ENCODE assay signal across 10 mouse cellular contexts in the genomic region with DNA sequence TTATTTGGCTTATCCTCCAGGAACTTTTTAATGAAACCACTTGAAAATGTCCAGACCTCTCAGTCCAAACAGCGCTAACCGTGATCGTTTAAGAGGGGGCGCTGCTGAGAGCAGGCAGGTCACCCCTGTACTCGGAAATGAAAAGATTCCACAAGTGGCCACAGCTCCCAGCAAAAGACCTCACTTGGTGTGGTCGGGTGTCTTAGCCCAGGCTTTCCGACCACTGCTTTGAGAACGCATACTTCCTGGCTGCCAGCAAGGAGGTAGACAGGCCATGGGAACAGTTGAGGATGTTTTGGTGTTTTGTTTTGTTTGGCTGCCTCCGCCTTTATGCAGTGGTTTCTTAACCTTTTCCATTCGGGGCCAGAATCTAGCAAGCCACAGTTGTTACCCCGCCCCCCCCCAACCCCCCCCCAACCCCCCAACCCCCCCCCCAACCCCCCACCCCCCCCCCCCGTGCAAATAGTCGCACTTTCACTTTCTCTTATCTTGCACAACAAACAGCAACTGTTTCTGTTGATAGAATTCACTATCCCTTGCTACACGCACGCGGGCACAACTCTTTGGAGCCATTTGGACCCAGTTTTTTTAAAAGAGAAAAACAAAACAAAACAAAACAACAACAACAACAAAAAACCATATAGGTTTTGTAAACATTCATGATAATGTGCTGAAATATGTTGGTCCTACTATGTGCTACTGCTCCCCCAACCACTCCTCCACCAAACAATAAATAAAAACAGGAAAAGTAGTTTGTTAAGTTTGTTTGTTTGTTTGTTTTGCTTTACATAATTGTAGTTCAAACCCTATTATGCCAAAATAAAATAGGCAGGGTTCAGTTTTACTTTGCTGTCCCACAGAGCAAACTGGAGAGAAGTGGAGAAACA. TPM values are rescaled to one million over a fixed set of nuclear protein-coding genes. Genes with fewer than 3 reads are reported as not detected.
DNase-seq lines count a peak whose midpoint lies in the region; ATAC-seq and TF ChIP-seq lines count a peak whose summit lies in the region.
"Had no signal": no experiment of that assay in that cellular context is flagged by ENCODE, and none has a peak within 500 bp of the region (broad histone marks: within the 10 kb centered on the region; RNA-seq: fewer than 3 reads in every experiment).

No protein-coding gene starts in this region.

- no peaks in the 10 kb centered on the region; the same call in 1 of the 2 replicates for H3K79me2 ChIP-seq in heart, adult 2 months (replicated peaks; ENCODE audit: control insufficient read depth, insufficient read depth, low read length)

- TF ChIP-seq POLR2A in heart, adult 2 months (IDR thresholded peaks at IDR 0.05; ENCODE audit: insufficient read depth, low read depth, low read length) = peak; percentile 43; the same call in 1 of the 2 replicates

- H3K4me1 ChIP-seq in forebrain, embryonic 11.5 days (replicated peaks; ENCODE audit: control insufficient read depth, insufficient read depth, low read length) = no peaks in the 10 kb centered on the region
- H3K4me1 ChIP-seq in forebrain, embryonic 14.5 days (ENCODE audit: control insufficient read depth, insufficient read depth, low read length) = 0 out of 2 replicates have a peak, but pooled peaks cover 2% of the 10 kb centered on the region
- no peaks in the 10 kb centered on the region for H3K4me1 ChIP-seq in heart, adult 2 months (ENCODE audit: control insufficient read depth, insufficient read depth, low read length)
- H3K4me1 ChIP-seq in hindbrain, embryonic 11.5 days (replicated peaks; ENCODE audit: control insufficient read depth, insufficient read depth, low read length) = no peaks in the 10 kb centered on the region; the same call in 1 of the 2 replicates

- no peaks in the 10 kb centered on the region for H3K9me3 ChIP-seq in forebrain, embryonic 11.5 days (ENCODE audit: control insufficient read depth, low read length)
- H3K9me3 ChIP-seq in forebrain, embryonic 14.5 days (replicated peaks; ENCODE audit: control insufficient read depth, low read length) = no peaks in the 10 kb centered on the region
- no peaks in the 10 kb centered on the region for H3K9me3 ChIP-seq in hindbrain, embryonic 11.5 days (ENCODE audit: control insufficient read depth, low read length)

- TF ChIP-seq CTCF in heart, adult 2 months (IDR thresholded peaks at IDR 0.05) = peak; percentile 65

- ATAC-seq in forebrain, embryonic 11.5 days (replicated peaks; ENCODE audit: low FRiP score) = no peak
- no peak for ATAC-seq in forebrain, embryonic 14.5 days
- peak; percentile 65 for ATAC-seq in activated CD4-positive, CD25-positive, alpha-beta regulatory T cell, adult 4 months
- ATAC-seq in megakaryocyte progenitor cell, adult 5-6 weeks (replicated peaks; ENCODE audit: poor library complexity) = peak; percentile 80
- no peak for ATAC-seq in hindbrain, embryonic 11.5 days (ENCODE audit: low FRiP score)

- no peak overlapping the region for H3K27ac ChIP-seq in forebrain, embryonic 11.5 days (ENCODE audit: low read depth, low read length)
- H3K27ac ChIP-seq in forebrain, embryonic 14.5 days (ENCODE audit: low read depth, low read length) = no peak overlapping the region
- H3K27ac ChIP-seq in heart, adult 2 months = peak overlapping the region; percentile 36
- no peak overlapping the region for H3K27ac ChIP-seq in hindbrain, embryonic 11.5 days (ENCODE audit: low read depth, low read length)

- no peaks in the 10 kb centered on the region for H3K27me3 ChIP-seq in forebrain, embryonic 11.5 days (ENCODE audit: control insufficient read depth, insufficient read depth, low read length)
- no peaks in the 10 kb centered on the region for H3K27me3 ChIP-seq in forebrain, embryonic 14.5 days (replicated peaks; ENCODE audit: control insufficient read depth, insufficient read depth, low read length)
- no peaks in the 10 kb centered on the region for H3K27me3 ChIP-seq in heart, adult 2 months (ENCODE audit: control insufficient read depth, insufficient read depth, low read length)
- no peaks in the 10 kb centered on the region for H3K27me3 ChIP-seq in hindbrain, embryonic 11.5 days (ENCODE audit: control insufficient read depth, insufficient read depth, low read length)

- DNase-seq in forebrain, embryonic 11.5 days (ENCODE audit: low spot score) = no peak
- DNase-seq in forebrain, embryonic 14.5 days (ENCODE audit: low spot score) = no peak
- peak; percentile 62 to 65 for DNase-seq in heart, adult 2 months
- DNase-seq in kidney, postnatal 10 days = peak; percentile 60
- DNase-seq in frontal cortex, postnatal 25 days (ENCODE audit: low spot score in 2 of 2) = no peak
- DNase-seq in hindbrain, embryonic 11.5 days (ENCODE audit: low spot score) = no peak

- 27% methylated on average over 14 of the region's 16 CpGs for WGBS in forebrain, embryonic 11.5 days
- 26% methylated on average over 16 of the region's 16 CpGs for WGBS in forebrain, embryonic 14.5 days
- WGBS in heart, adult 2 months = 14% methylated on average over 16 of the region's 16 CpGs
- 47% methylated on average over 16 of the region's 16 CpGs for WGBS in hindbrain, embryonic 11.5 days

- no peaks in the 10 kb centered on the region for H3K36me3 ChIP-seq in forebrain, embryonic 11.5 days (ENCODE audit: control insufficient read depth, insufficient read depth, low read length)
- H3K36me3 ChIP-seq in forebrain, embryonic 14.5 days (ENCODE audit: control insufficient read depth, insufficient read depth, low read length) = 0 out of 2 replicates have a peak, but pooled peaks cover 4% of the 10 kb centered on the region
- no peaks in the 10 kb centered on the region for H3K36me3 ChIP-seq in heart, adult 2 months (ENCODE audit: control insufficient read depth, insufficient read depth, low read length)
- H3K36me3 ChIP-seq in hindbrain, embryonic 11.5 days (ENCODE audit: control insufficient read depth, insufficient read depth, low read length) = no peaks in the 10 kb centered on the region

- no peak overlapping the region; the same call in 1 of the 2 replicates for H3K9ac ChIP-seq in forebrain, embryonic 11.5 days (ENCODE audit: low read length)
- no peak overlapping the region for H3K9ac ChIP-seq in forebrain, embryonic 14.5 days (ENCODE audit: low read length)
- H3K9ac ChIP-seq in heart, adult 2 months (ENCODE audit: low read depth, low read length) = peak overlapping the region; percentile 31
- no peak overlapping the region for H3K9ac ChIP-seq in hindbrain, embryonic 11.5 days (ENCODE audit: low read depth, low read length)

- intact Hi-C loops in heart, adult 2 months (cut with DNase I) = loop anchor here (2.0 kb wide), 1 partner anchor 20 kb away; no protein-coding TSS in a partner anchor

- 0 out of 2 replicates have a peak overlapping the region, but pooled peaks have one; percentile 15 for H3K4me2 ChIP-seq in forebrain, embryonic 11.5 days (ENCODE audit: low read depth, low read length, severe bottlenecking)
- H3K4me2 ChIP-seq in forebrain, embryonic 14.5 days (ENCODE audit: low read length) = no peak overlapping the region
- H3K4me2 ChIP-seq in hindbrain, embryonic 11.5 days (replicated peaks; ENCODE audit: low read depth, low read length) = no peak overlapping the region

- H3K4me3 ChIP-seq in forebrain, embryonic 11.5 days (ENCODE audit: low read depth, low read length) = no peak overlapping the region
- H3K4me3 ChIP-seq in forebrain, embryonic 14.5 days (ENCODE audit: low read depth, low read length) = no peak overlapping the region
- H3K4me3 ChIP-seq in heart, adult 2 months = peak overlapping the region; percentile 34; the same call in 1 of the 2 replicates
- no peak overlapping the region for H3K4me3 ChIP-seq in hindbrain, embryonic 11.5 days (ENCODE audit: low read depth, low read length)

- TF ChIP-seq EP300 in heart, adult 2 months (IDR thresholded peaks at IDR 0.05; ENCODE audit: insufficient read depth, low read depth, low read length) = no peak

RNA-seq across cellular contexts. Expression of gene Zbtb14, which starts 13.5 kb away (rescaled TPM):
- polyA plus RNA-seq in forebrain, embryonic 11.5 days (2014; fragmentation: Nextera tagmentation; extraction: Ambion mirVana) = 39.6 TPM in 2 replicates
- 29.0 and 29.6 TPM in 2 replicates for polyA plus RNA-seq in forebrain, embryonic 14.5 days (2014; fragmentation: Nextera tagmentation; extraction: Ambion mirVana)
- polyA plus RNA-seq in activated CD4-positive, CD25-positive, alpha-beta regulatory T cell, adult 4 months (2017; shearing (Covaris generic)) = 10 to 100 TPM; 13.7 to 13.9 TPM
- 10 to 100 TPM in 1 of 2 experiments, 1 to 10 TPM in 1; 8.5 to 10.6 TPM for total RNA-seq in heart, adult 2 months (2021)
- polyA plus RNA-seq in heart, adult 2 months (2012; rRNA removed) = 3.9 and 6.9 TPM in 2 replicates
- 19.8 and 22.0 TPM in 2 replicates for total RNA-seq in megakaryocyte progenitor cell, adult 5-6 weeks (2015)
- total RNA-seq in megakaryocyte progenitor cell, adult 5-6 weeks (2017) = 22.8 and 26.3 TPM in 2 replicates
- 26.0 and 33.5 TPM in 2 replicates for polyA plus RNA-seq in hindbrain, embryonic 11.5 days (2014; fragmentation: Nextera tagmentation; extraction: Ambion mirVana)

RNA-seq across cellular contexts. Expression of gene Akain1, which starts 42.7 kb away (rescaled TPM):
- polyA plus RNA-seq in forebrain, embryonic 11.5 days (2014; fragmentation: Nextera tagmentation; extraction: Ambion mirVana) = 0.08 TPM in 1 of 2 replicates, not detected in the other
- polyA plus RNA-seq in forebrain, embryonic 14.5 days (2014; fragmentation: Nextera tagmentation; extraction: Ambion mirVana) = 0.21 and 0.36 TPM in 2 replicates
- polyA plus RNA-seq in activated CD4-positive, CD25-positive, alpha-beta regulatory T cell, adult 4 months (2017; shearing (Covaris generic)) = not detected
- not detected for total RNA-seq in heart, adult 2 months (2021)
- polyA plus RNA-seq in heart, adult 2 months (2012; rRNA removed) = 0.12 and 0.18 TPM in 2 replicates
- 0.07 TPM in 1 of 2 replicates, not detected in the other for total RNA-seq in megakaryocyte progenitor cell, adult 5-6 weeks (2015)
- total RNA-seq in megakaryocyte progenitor cell, adult 5-6 weeks (2017) = not detected in 2 replicates
- polyA plus RNA-seq in hindbrain, embryonic 11.5 days (2014; fragmentation: Nextera tagmentation; extraction: Ambion mirVana) = not detected in 2 replicates
- total RNA-seq: ES-E14 had no signal
- polyA plus RNA-seq: large intestine, adult 2 months had no signal

Comparison
In these comparisons a context has a peak if more than half of its experiments do, and no peak if none do; other contexts are left out.
1. ATAC-seq: peak in activated CD4-positive, CD25-positive, alpha-beta regulatory T cell, adult 4 months (single experiment) and megakaryocyte progenitor cell, adult 5-6 weeks (single experiment); none in forebrain, embryonic 11.5 days (single experiment), forebrain, embryonic 14.5 days (single experiment) and hindbrain, embryonic 11.5 days (single experiment).
2. DNase-seq: peak in heart, adult 2 months (2 of 2) and kidney, postnatal 10 days (single experiment); none in forebrain, embryonic 11.5 days (single experiment), forebrain, embryonic 14.5 days (single experiment), frontal cortex, postnatal 25 days (0 of 2) and hindbrain, embryonic 11.5 days (single experiment).